Mouse (Mus musculus): ENCODE results near the gene Olfml3.

DNA sequence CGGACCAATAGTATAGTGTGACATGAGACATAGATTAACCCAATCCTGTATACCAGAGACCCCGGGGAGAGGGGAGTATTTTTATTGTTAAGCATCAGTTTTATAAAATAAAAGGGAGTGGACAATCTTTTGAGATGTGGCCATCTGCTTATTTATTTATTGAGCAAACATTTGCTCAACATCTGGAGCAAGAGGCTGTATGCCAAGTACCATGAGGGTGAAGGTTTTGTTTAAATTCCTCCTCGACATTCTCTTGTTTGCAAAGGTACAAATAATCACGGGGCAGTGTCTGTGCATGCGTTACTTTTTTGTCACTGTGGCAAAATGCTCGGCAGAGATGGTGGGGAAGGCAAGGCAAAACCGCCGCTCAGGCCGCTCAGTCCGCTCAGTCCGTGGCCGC, 32.4 kb downstream of the Olfml3 start:
- TF ChIP-seq POLR2A (IDR thresholded peaks at IDR 0.05; ENCODE audit: insufficient read length, low read depth) (no peak), CEBPB (IDR thresholded peaks at IDR 0.05; ENCODE audit: insufficient read depth, poor library complexity, severe bottlenecking) (no peak)
